In the genomic region with DNA sequence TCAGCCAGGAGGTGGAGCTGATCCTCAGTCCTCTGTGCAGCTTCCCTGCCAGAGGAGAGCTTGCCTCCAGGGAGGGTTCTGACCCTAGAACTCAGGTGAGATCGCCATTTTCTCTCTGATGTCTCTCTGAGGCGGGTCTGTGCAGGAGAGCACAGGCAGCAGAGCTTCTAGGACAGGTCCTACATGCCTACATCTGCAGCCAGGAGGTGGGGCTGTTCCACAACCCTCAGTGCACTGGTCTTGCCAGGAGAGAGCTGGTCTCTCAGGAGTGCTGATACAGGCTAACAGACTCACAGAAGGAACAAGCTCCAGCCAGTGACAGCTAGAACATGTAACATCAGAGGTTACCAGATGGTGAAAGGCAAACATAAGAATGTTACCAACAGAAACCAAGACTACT, we compare ENCODE assay signal across 9 mouse cellular contexts.
DNase-seq lines count a peak whose midpoint lies in the region; TF ChIP-seq lines count a peak whose summit lies in the region.
"Had no signal": no experiment of that assay in that cellular context is flagged by ENCODE, and none has a peak within 500 bp of the region (broad histone marks: within the 10 kb centered on the region; RNA-seq: fewer than 3 reads in every experiment).

No protein-coding gene starts in this region.

- intact Hi-C loops in left cerebral cortex, adult 2 months (cut with DNase I): no loop called here
- intact Hi-C loops in left cerebral cortex, postnatal 25 days (cut with DNase I): no loop called here

- no peak overlapping the region for H3K4me3 ChIP-seq in left cerebral cortex, adult 2 months
- H3K4me3 ChIP-seq: hindbrain, embryonic 15.5 days had no signal

- no peak overlapping the region for H3K27ac ChIP-seq in left cerebral cortex, adult 2 months
- H3K27ac ChIP-seq: hindbrain, embryonic 15.5 days had no signal

- DNase-seq in left cerebral cortex, adult 2 months (ENCODE audit: extremely low spot score in 1 of 2, low spot score in 2 of 2): no peak
- no peak for DNase-seq in left cerebral cortex, postnatal 25 days (ENCODE audit: low spot score in 2 of 2)
- peak; percentile 35 for DNase-seq in T-cell, adult 2 months (ENCODE audit: low spot score)
- DNase-seq in kidney, postnatal 25 days: peak; percentile 76 to 81
- DNase-seq in spleen, postnatal 36 days (ENCODE audit: low spot score in 2 of 2): peak; percentile 60
- no peak for DNase-seq in left cerebral cortex, adult 9 months (ENCODE audit: low spot score in 2 of 2)
- DNase-seq in left cerebral cortex, adult 8-10 months (ENCODE audit: low spot score in 2 of 2): no peak
- DNase-seq in gastrocnemius, postnatal 25 days: no peak

- peak; percentile 15 for TF ChIP-seq CTCF in left cerebral cortex, adult 2 months (IDR thresholded peaks at IDR 0.05)

Comparison
In these comparisons a context has a peak if more than half of its experiments do, and no peak if none do; other contexts are left out.
1. DNase-seq: peak in T-cell, adult 2 months (single experiment), kidney, postnatal 25 days (2 of 2) and spleen, postnatal 36 days (2 of 2); none in left cerebral cortex, adult 2 months (0 of 2), left cerebral cortex, postnatal 25 days (0 of 2), left cerebral cortex, adult 9 months (0 of 2), left cerebral cortex, adult 8-10 months (0 of 2) and gastrocnemius, postnatal 25 days (single experiment).